Mouse (Mus musculus): ENCODE data around the gene Nlk. TPM values are rescaled to one million over a fixed set of nuclear protein-coding genes. Genes with fewer than 3 reads are reported as not detected.

Gene Nlk
- polyA plus RNA-seq, 1 experiment: 52.6 TPM

DNA sequence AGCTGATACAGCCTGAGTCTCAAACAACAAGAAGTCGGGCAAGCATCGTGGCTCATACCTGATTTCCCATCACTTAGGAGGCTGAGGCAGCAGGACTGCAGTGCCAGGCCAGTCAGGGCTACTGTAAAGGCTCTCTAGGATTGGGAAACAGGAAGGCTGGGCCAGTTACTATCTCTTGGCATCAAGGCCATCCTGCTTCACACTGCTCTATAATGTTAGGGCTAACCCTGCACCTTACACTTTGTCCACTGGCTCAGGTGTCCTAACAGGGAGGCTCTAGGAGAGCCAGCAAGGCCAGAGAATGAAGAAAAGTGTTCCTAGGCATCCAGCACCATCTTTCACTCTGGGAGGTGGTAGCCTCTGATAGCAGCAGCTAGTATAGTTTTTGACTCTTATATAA lies 64.4 kb downstream of the Nlk start:
- Histone ChIP-seq H3K27ac (ENCODE audit: control insufficient read depth, insufficient read depth, low read length) (no peak overlapping the region), H3K4me1 (replicated peaks; ENCODE audit: control insufficient read depth, insufficient read depth, low read length) (no peaks in the 10 kb centered on the region), H3K27me3 (ENCODE audit: control insufficient read depth, insufficient read depth, low read length) (no peaks in the 10 kb centered on the region), H3K36me3 (ENCODE audit: control insufficient read depth, insufficient read depth, low read length) (peaks cover 6% of the 10 kb centered on the region; the same call in 1 of the 2 replicates), H3K4me3 (ENCODE audit: control insufficient read depth, insufficient read depth, low read length) (no peak overlapping the region)
- WGBS: 98% methylated on average over 2 of the region's 2 CpGs
- DNase-seq: no peak
- TF ChIP-seq POLR2A (IDR thresholded peaks at IDR 0.05; ENCODE audit: control insufficient read depth, extremely low read depth, insufficient read depth, low read length, poor library complexity) (no peak), CTCF (IDR thresholded peaks at IDR 0.05; ENCODE audit: borderline replicate concordance, control insufficient read depth, extremely low read depth, insufficient read depth, low read length, poor library complexity) (no peak)

DNA sequence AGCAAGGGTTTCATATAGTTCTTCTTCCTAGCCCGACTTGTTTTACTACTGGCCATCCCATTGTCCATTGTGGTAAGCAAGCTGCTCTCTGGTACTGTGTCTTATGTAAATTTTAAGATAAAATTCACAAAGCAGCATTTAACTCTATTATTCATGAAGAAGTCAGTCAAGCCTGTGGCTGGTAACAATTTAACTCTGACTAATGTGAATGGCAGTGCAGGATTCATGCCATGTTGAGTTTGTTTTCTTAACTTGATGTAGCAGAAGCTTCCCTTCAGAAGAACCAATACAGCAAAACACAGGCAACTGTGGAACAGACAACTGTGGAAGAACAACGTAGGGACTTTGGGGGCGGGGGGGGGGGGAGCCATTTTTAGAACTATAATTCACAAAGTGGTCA lies 68.3 kb downstream of the Nlk start:
- Histone ChIP-seq H3K4me1 (replicated peaks; ENCODE audit: control insufficient read depth, insufficient read depth, low read length) (no peaks in the 10 kb centered on the region; the same call in 1 of the 2 replicates), H3K4me3 (ENCODE audit: control insufficient read depth, insufficient read depth, low read length) (no peak overlapping the region), H3K36me3 (ENCODE audit: control insufficient read depth, insufficient read depth, low read length) (no peaks in the 10 kb centered on the region), H3K27me3 (ENCODE audit: control insufficient read depth, insufficient read depth, low read length) (no peaks in the 10 kb centered on the region), H3K27ac (ENCODE audit: control insufficient read depth, insufficient read depth, low read length) (no peak overlapping the region)
- WGBS: 87% methylated on average over 3 of the region's 3 CpGs
- DNase-seq: no peak
- TF ChIP-seq CTCF (IDR thresholded peaks at IDR 0.05; ENCODE audit: borderline replicate concordance, control insufficient read depth, extremely low read depth, insufficient read depth, low read length, poor library complexity) (no peak), POLR2A (IDR thresholded peaks at IDR 0.05; ENCODE audit: control insufficient read depth, extremely low read depth, insufficient read depth, low read length, poor library complexity) (no peak)

DNA sequence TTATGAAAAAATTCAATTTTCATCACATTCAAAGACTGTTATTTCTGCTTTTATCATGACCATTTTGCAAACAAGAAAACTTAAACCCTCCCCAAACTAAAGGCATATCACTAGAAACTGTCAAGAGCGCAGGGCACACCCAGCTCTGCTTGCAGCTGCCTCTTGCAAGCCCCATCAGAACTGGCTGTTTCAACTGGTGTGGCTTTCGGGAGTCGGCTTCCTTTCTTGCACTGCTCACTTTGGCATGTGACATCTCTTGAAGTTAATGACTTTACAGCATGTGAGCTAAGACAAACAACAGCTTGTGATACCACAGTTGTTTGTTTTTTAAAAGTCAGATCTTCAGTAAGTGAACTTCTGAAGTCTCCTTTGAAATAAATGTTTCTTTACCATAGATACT lies 72.8 kb downstream of the Nlk start:
- Histone ChIP-seq H3K27ac (ENCODE audit: control insufficient read depth, insufficient read depth, low read length) (no peak overlapping the region), H3K36me3 (ENCODE audit: control insufficient read depth, insufficient read depth, low read length) (no peaks in the 10 kb centered on the region), H3K27me3 (ENCODE audit: control insufficient read depth, insufficient read depth, low read length) (no peaks in the 10 kb centered on the region), H3K4me3 (ENCODE audit: control insufficient read depth, insufficient read depth, low read length) (no peak overlapping the region), H3K4me1 (replicated peaks; ENCODE audit: control insufficient read depth, insufficient read depth, low read length) (no peaks in the 10 kb centered on the region; the same call in 1 of the 2 replicates)
- 42% methylated on average over 3 of the region's 3 CpGs for WGBS
- DNase-seq: no peak
- TF ChIP-seq CTCF (IDR thresholded peaks at IDR 0.05; ENCODE audit: borderline replicate concordance, control insufficient read depth, extremely low read depth, insufficient read depth, low read length, poor library complexity) (no peak), POLR2A (IDR thresholded peaks at IDR 0.05; ENCODE audit: control insufficient read depth, extremely low read depth, insufficient read depth, low read length, poor library complexity) (no peak)

GRCm38 (mm10) chr11:78621926-78622325 lies 75.2 kb downstream of the Nlk start:
- DNase-seq: no peak
- Histone ChIP-seq H3K27ac (ENCODE audit: control insufficient read depth, insufficient read depth, low read length) (no peak overlapping the region), H3K27me3 (ENCODE audit: control insufficient read depth, insufficient read depth, low read length) (no peaks in the 10 kb centered on the region), H3K4me3 (ENCODE audit: control insufficient read depth, insufficient read depth, low read length) (no peak overlapping the region), H3K4me1 (replicated peaks; ENCODE audit: control insufficient read depth, insufficient read depth, low read length) (no peaks in the 10 kb centered on the region; the same call in 1 of the 2 replicates), H3K36me3 (ENCODE audit: control insufficient read depth, insufficient read depth, low read length) (no peaks in the 10 kb centered on the region)
- TF ChIP-seq POLR2A (IDR thresholded peaks at IDR 0.05; ENCODE audit: control insufficient read depth, extremely low read depth, insufficient read depth, low read length, poor library complexity) (no peak), CTCF (IDR thresholded peaks at IDR 0.05; ENCODE audit: borderline replicate concordance, control insufficient read depth, extremely low read depth, insufficient read depth, low read length, poor library complexity) (no peak)

GRCm38 (mm10) chr11:78620179-78620578 lies 77.0 kb downstream of the Nlk start:
- TF ChIP-seq CTCF (IDR thresholded peaks at IDR 0.05; ENCODE audit: borderline replicate concordance, control insufficient read depth, extremely low read depth, insufficient read depth, low read length, poor library complexity) (no peak), POLR2A (IDR thresholded peaks at IDR 0.05; ENCODE audit: control insufficient read depth, extremely low read depth, insufficient read depth, low read length, poor library complexity) (no peak)
- Histone ChIP-seq H3K4me1 (replicated peaks; ENCODE audit: control insufficient read depth, insufficient read depth, low read length) (no peaks in the 10 kb centered on the region; the same call in 1 of the 2 replicates), H3K27ac (ENCODE audit: control insufficient read depth, insufficient read depth, low read length) (no peak overlapping the region), H3K4me3 (ENCODE audit: control insufficient read depth, insufficient read depth, low read length) (no peak overlapping the region), H3K36me3 (ENCODE audit: control insufficient read depth, insufficient read depth, low read length) (no peaks in the 10 kb centered on the region; the same call in 1 of the 2 replicates), H3K27me3 (ENCODE audit: control insufficient read depth, insufficient read depth, low read length) (no peaks in the 10 kb centered on the region)
- WGBS: 87% methylated on average over 3 of the region's 3 CpGs
- DNase-seq: no peak

DNA sequence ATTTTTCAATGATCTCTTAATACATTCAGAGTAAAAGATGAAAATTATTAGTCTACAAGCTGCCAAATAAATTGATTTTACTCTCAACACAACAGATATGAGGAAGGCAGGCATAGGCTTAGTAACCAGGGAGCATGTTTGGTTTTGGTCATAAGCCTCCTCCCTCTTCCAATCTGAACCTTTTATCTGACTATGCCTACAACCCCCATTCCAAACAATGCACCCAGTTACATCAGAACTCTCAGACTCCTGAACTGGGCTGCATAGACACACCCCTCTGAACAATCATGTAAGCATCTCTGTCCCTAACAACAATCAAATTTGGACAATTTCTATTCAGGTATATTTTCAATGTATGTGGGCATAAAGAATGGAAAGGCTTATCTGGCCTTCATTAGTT lies 85.9 kb downstream of the Nlk start:
- H3K4me1 ChIP-seq (replicated peaks; ENCODE audit: control insufficient read depth, insufficient read depth, low read length): no peaks in the 10 kb centered on the region
- H3K27ac ChIP-seq (ENCODE audit: control insufficient read depth, insufficient read depth, low read length): no peak overlapping the region
- no peak overlapping the region for H3K4me3 ChIP-seq (ENCODE audit: control insufficient read depth, insufficient read depth, low read length)
- H3K27me3 ChIP-seq (ENCODE audit: control insufficient read depth, insufficient read depth, low read length): no peaks in the 10 kb centered on the region
- DNase-seq: no peak
- no peaks in the 10 kb centered on the region; the same call in 1 of the 2 replicates for H3K36me3 ChIP-seq (ENCODE audit: control insufficient read depth, insufficient read depth, low read length)
- no peak for TF ChIP-seq CTCF (IDR thresholded peaks at IDR 0.05; ENCODE audit: borderline replicate concordance, control insufficient read depth, extremely low read depth, insufficient read depth, low read length, poor library complexity)
- no peak for TF ChIP-seq POLR2A (IDR thresholded peaks at IDR 0.05; ENCODE audit: control insufficient read depth, extremely low read depth, insufficient read depth, low read length, poor library complexity)

- Histone ChIP-seq H3K27me3 (ENCODE audit: control insufficient read depth, insufficient read depth, low read length) (no peaks in the 10 kb centered on the region), H3K36me3 (ENCODE audit: control insufficient read depth, insufficient read depth, low read length) (no peaks in the 10 kb centered on the region), H3K4me3 (ENCODE audit: control insufficient read depth, insufficient read depth, low read length) (no peak overlapping the region), H3K27ac (ENCODE audit: control insufficient read depth, insufficient read depth, low read length) (no peak overlapping the region), H3K4me1 (replicated peaks; ENCODE audit: control insufficient read depth, insufficient read depth, low read length) (no peaks in the 10 kb centered on the region)
- no peak for DNase-seq
- TF ChIP-seq CTCF (IDR thresholded peaks at IDR 0.05; ENCODE audit: borderline replicate concordance, control insufficient read depth, extremely low read depth, insufficient read depth, low read length, poor library complexity) (no peak), POLR2A (IDR thresholded peaks at IDR 0.05; ENCODE audit: control insufficient read depth, extremely low read depth, insufficient read depth, low read length, poor library complexity) (no peak)
- 91% methylated on average over 4 of the region's 4 CpGs for WGBS
Observed at GRCm38 (mm10) chr11:78609657-78610056, 87.5 kb downstream of the Nlk start.

All from thymus, adult 2 months (tissue).